Mouse (Mus musculus) heart, embryonic 16.5 days (tissue): ENCODE data around the gene H3f3b. TPM values are rescaled to one million over a fixed set of nuclear protein-coding genes. Genes with fewer than 3 reads are reported as not detected.

Experiments used
- ATAC-seq: fragments of 200-750 bp; cut with Nextera tagmentation; replicated peaks from 2 replicates; pipeline ENCODE4 v1.8.0; 2017; ENCODE audit warnings: moderate number of reproducible peaks; ENCODE audit not compliant: insufficient read depth, low FRiP score; ENCODE audit errors: extremely low read depth
- H3K27ac ChIP-seq: fragments of 300-500 bp; sonication (generic); 2 replicates; pipeline ENCODE4 v1.5.1; 2014; ENCODE audit warnings: mild to moderate bottlenecking, low read length, control low read depth, moderate library complexity
- H3K27me3 ChIP-seq: fragments of 300-500 bp; sonication (generic); 2 replicates; pipeline ENCODE4 v1.6.1; 2014; ENCODE audit warnings: low read length, mixed read lengths; ENCODE audit not compliant: control insufficient read depth, insufficient read depth
- H3K36me3 ChIP-seq: fragments of 300-500 bp; sonication (generic); 2 replicates; pipeline ENCODE4 v1.6.1; 2014; ENCODE audit not compliant: control insufficient read depth, insufficient read depth
- H3K4me1 ChIP-seq: fragments of 300-500 bp; sonication (generic); 2 replicates; pipeline ENCODE4 v1.6.1; 2014; ENCODE audit warnings: low read length, mixed read lengths; ENCODE audit not compliant: control insufficient read depth, insufficient read depth
- H3K4me2 ChIP-seq: fragments of 300-500 bp; sonication (generic); 2 replicates; pipeline ENCODE4 v1.6.1; 2014; ENCODE audit warnings: low read depth, mild to moderate bottlenecking, control low read depth, low read length
- H3K4me3 ChIP-seq: fragments of 300-500 bp; sonication (generic); 2 replicates; pipeline ENCODE4 v1.5.1; 2014; ENCODE audit warnings: mild to moderate bottlenecking, control low read depth, low read length
- H3K9ac ChIP-seq: fragments of 300-500 bp; sonication (generic); 2 replicates; pipeline ENCODE4 v1.6.1; 2014; ENCODE audit warnings: low read length, control low read depth
- H3K9me3 ChIP-seq: fragments of 300-500 bp; sonication (generic); replicated peaks from 2 replicates; pipeline ENCODE4 v1.6.1; 2016; ENCODE audit warnings: low read length; ENCODE audit not compliant: control insufficient read depth
- WGBS: fragments of 180-500 bp; shearing (Covaris S2); extraction: QIAGEN DNeasy Blood & Tissue Kit; methylation state at CpG from one replicate; pipeline ENCODE4 v1.1.7; 2014; 5-methylcytosine and 5-hydroxymethylcytosine counted together
- polyA plus RNA-seq: library from polyadenylated mRNA; unstranded; fragments of >200 nt; fragmentation: Nextera tagmentation; extraction: Ambion mirVana; gene quantifications from 2 replicates; pipeline ENCODE4 v1.2.1, GENCODE M21; 2015

Gene H3f3b
- polyA plus RNA-seq: 661 and 709 TPM in 2 replicates

GRCm38 (mm10) chr11:116027756-116028155, at the start of gene H3f3b:
TSS of gene H3f3b (minus strand) at chr11:116027962.
- no peak for ATAC-seq
- Histone ChIP-seq H3K4me2 (no peak within 1 kb of the TSS), H3K27ac (no peak within 1 kb of the TSS), H3K36me3 (no peaks in the 10 kb centered on the region), H3K4me1 (peaks cover 13% of the 10 kb centered on the region), H3K9ac (peak within 1 kb of the TSS; percentile 26; the same call in 1 of the 2 replicates), H3K27me3 (no peaks in the 10 kb centered on the region), H3K4me3 (no peak within 1 kb of the TSS), H3K9me3 (no peaks in the 10 kb centered on the region)
- 69% methylated on average over 4 of the region's 4 CpGs for WGBS

- H3K4me1 ChIP-seq: peaks cover 11% of the 10 kb centered on the region
- 54% methylated on average over 7 of the region's 7 CpGs for WGBS
- H3K9ac ChIP-seq: peak overlapping the region; percentile 62
- peak overlapping the region; percentile 54; the same call in 1 of the 2 replicates for H3K27ac ChIP-seq
- H3K4me2 ChIP-seq: peak overlapping the region; percentile 47
- H3K36me3 ChIP-seq: peaks cover 26% of the 10 kb centered on the region
- H3K9me3 ChIP-seq: no peaks in the 10 kb centered on the region
- H3K4me3 ChIP-seq: peak overlapping the region; percentile 36
- no peak for ATAC-seq
- H3K27me3 ChIP-seq: no peaks in the 10 kb centered on the region
Measured at GRCm38 (mm10) chr11:116076836-116077235, 49.1 kb upstream of the H3f3b start.

GRCm38 (mm10) chr11:116076266-116076540, 48.4 kb upstream of the H3f3b start:
- Histone ChIP-seq H3K36me3 (peaks cover 21% of the 10 kb centered on the region), H3K27ac (no peak overlapping the region), H3K27me3 (no peaks in the 10 kb centered on the region), H3K4me2 (peak overlapping the region; percentile 47; the same call in 1 of the 2 replicates), H3K9me3 (no peaks in the 10 kb centered on the region), H3K9ac (peak overlapping the region; percentile 62; the same call in 1 of the 2 replicates), H3K4me1 (peaks cover 11% of the 10 kb centered on the region), H3K4me3 (no peak overlapping the region; the same call in 1 of the 2 replicates)
- ATAC-seq: no peak
- 61% methylated on average over 7 of the region's 7 CpGs for WGBS

GRCm38 (mm10) chr11:116075539-116076265, 47.9 kb upstream of the H3f3b start:
- WGBS: 38% methylated on average over 20 of the region's 20 CpGs
- H3K4me1 ChIP-seq: peaks cover 11% of the 10 kb centered on the region
- no peak for ATAC-seq
- H3K4me3 ChIP-seq: no peak overlapping the region
- peaks cover 18% of the 10 kb centered on the region for H3K36me3 ChIP-seq
- H3K9me3 ChIP-seq: no peaks in the 10 kb centered on the region
- no peak overlapping the region for H3K27ac ChIP-seq
- H3K27me3 ChIP-seq: no peaks in the 10 kb centered on the region
- H3K9ac ChIP-seq: no peak overlapping the region; the same call in 1 of the 2 replicates
- no peak overlapping the region for H3K4me2 ChIP-seq

- H3K27ac ChIP-seq: no peak overlapping the region
- WGBS: 56% methylated on average over 7 of the region's 7 CpGs
- no peak for ATAC-seq
- no peak overlapping the region for H3K9ac ChIP-seq
- H3K36me3 ChIP-seq: peaks cover 7% of the 10 kb centered on the region
- no peaks in the 10 kb centered on the region for H3K27me3 ChIP-seq
- H3K9me3 ChIP-seq: no peaks in the 10 kb centered on the region
- H3K4me1 ChIP-seq: peaks cover 11% of the 10 kb centered on the region
- no peak overlapping the region for H3K4me2 ChIP-seq
- H3K4me3 ChIP-seq: no peak overlapping the region
Measured at GRCm38 (mm10) chr11:116074436-116074991, 46.8 kb upstream of the H3f3b start.

- H3K4me2 ChIP-seq: no peak overlapping the region
- no peaks in the 10 kb centered on the region for H3K27me3 ChIP-seq
- H3K9ac ChIP-seq: no peak overlapping the region
- no peaks in the 10 kb centered on the region for H3K9me3 ChIP-seq
- H3K4me1 ChIP-seq: peaks cover 6% of the 10 kb centered on the region; the same call in 1 of the 2 replicates
- no peak for ATAC-seq
- H3K27ac ChIP-seq: no peak overlapping the region
- no peak overlapping the region for H3K4me3 ChIP-seq
- 63% methylated on average over 3 of the region's 3 CpGs for WGBS
- no peaks in the 10 kb centered on the region for H3K36me3 ChIP-seq
Measured at GRCm38 (mm10) chr11:116072608-116073007, 44.8 kb upstream of the H3f3b start.

- Histone ChIP-seq H3K27me3 (no peaks in the 10 kb centered on the region), H3K4me2 (no peak overlapping the region), H3K9me3 (no peaks in the 10 kb centered on the region), H3K36me3 (no peaks in the 10 kb centered on the region), H3K4me1 (peaks cover 3% of the 10 kb centered on the region; the same call in 1 of the 2 replicates), H3K27ac (no peak overlapping the region), H3K9ac (no peak overlapping the region), H3K4me3 (no peak overlapping the region)
- ATAC-seq: no peak
- WGBS: 59% methylated on average over 5 of the region's 5 CpGs
Measured at GRCm38 (mm10) chr11:116071510-116071909, 43.7 kb upstream of the H3f3b start.

- Histone ChIP-seq H3K4me2 (no peak overlapping the region), H3K27ac (no peak overlapping the region), H3K27me3 (no peaks in the 10 kb centered on the region), H3K4me1 (no peaks in the 10 kb centered on the region), H3K9ac (no peak overlapping the region), H3K9me3 (no peaks in the 10 kb centered on the region), H3K36me3 (peaks cover 3% of the 10 kb centered on the region; the same call in 1 of the 2 replicates), H3K4me3 (no peak overlapping the region)
- WGBS: 82% methylated on average over 12 of the region's 12 CpGs
- no peak for ATAC-seq
Measured at GRCm38 (mm10) chr11:116065345-116065744, 37.6 kb upstream of the H3f3b start.

GRCm38 (mm10) chr11:116064187-116064867, 36.6 kb upstream of the H3f3b start:
- no peaks in the 10 kb centered on the region for H3K4me1 ChIP-seq
- WGBS: 63% methylated on average over 23 of the region's 23 CpGs
- H3K4me2 ChIP-seq: no peak overlapping the region
- no peak for ATAC-seq
- peaks cover 10% of the 10 kb centered on the region for H3K36me3 ChIP-seq
- H3K4me3 ChIP-seq: no peak overlapping the region
- H3K27me3 ChIP-seq: no peaks in the 10 kb centered on the region
- no peak overlapping the region for H3K27ac ChIP-seq
- H3K9ac ChIP-seq: no peak overlapping the region
- no peaks in the 10 kb centered on the region for H3K9me3 ChIP-seq
